Mouse (Mus musculus): ENCODE data around the gene Trpd52l3. TPM values are rescaled to one million over a fixed set of nuclear protein-coding genes. Genes with fewer than 3 reads are reported as not detected.
"Not testable (repeated sequence)": the region's sequence is repeated elsewhere in the genome, so short reads cannot be mapped to it uniquely, and the experiment has no call there.

The Trpd52l3 gene
- polyA plus RNA-seq, 1 experiment from 2014 or later = not detected

- WGBS = 72% methylated on average over 12 of the region's 12 CpGs
Observed at GRCm38 (mm10) chr19:30000406-30001365, 2.9 kb upstream of the Trpd52l3 start.

GRCm38 (mm10) chr19:30001550-30001949, 2.0 kb upstream of the Trpd52l3 start:
- no peaks in the 10 kb centered on the region for H3K4me1 ChIP-seq
- H3K27ac ChIP-seq = no peak overlapping the region
- H3K36me3 ChIP-seq = no peaks in the 10 kb centered on the region
- no peak overlapping the region for H3K9ac ChIP-seq
- no peak for ATAC-seq (ENCODE audit: insufficient number of reproducible peaks, low FRiP score, low TSS enrichment, low read depth)
- no peaks in the 10 kb centered on the region for H3K9me3 ChIP-seq
- WGBS = 78% methylated on average over 6 of the region's 6 CpGs
- no peaks in the 10 kb centered on the region for H3K27me3 ChIP-seq
- no peak overlapping the region for H3K4me2 ChIP-seq
- H3K4me3 ChIP-seq = no peak overlapping the region

More at GRCm38 (mm10) chr19:30000406-30001365, 2.9 kb upstream of the Trpd52l3 start:
- Histone ChIP-seq H3K9me3 (no peaks in the 10 kb centered on the region), H3K36me3 (no peaks in the 10 kb centered on the region), H3K27me3 (no peaks in the 10 kb centered on the region), H3K4me1 (no peaks in the 10 kb centered on the region), H3K4me3 (no peak overlapping the region), H3K27ac (no peak overlapping the region), H3K9ac (no peak overlapping the region), H3K4me2 (no peak overlapping the region)
- no peak for ATAC-seq (ENCODE audit: insufficient number of reproducible peaks, low FRiP score, low TSS enrichment, low read depth)

GRCm38 (mm10) chr19:30006371-30006770, 2.8 kb downstream of the Trpd52l3 start:
- Histone ChIP-seq H3K9ac (no peak overlapping the region), H3K4me3 (no peak overlapping the region), H3K4me1 (no peaks in the 10 kb centered on the region), H3K36me3 (no peaks in the 10 kb centered on the region), H3K4me2 (no peak overlapping the region), H3K9me3 (no peaks in the 10 kb centered on the region), H3K27ac (no peak overlapping the region), H3K27me3 (no peaks in the 10 kb centered on the region)
- no peak for ATAC-seq (ENCODE audit: insufficient number of reproducible peaks, low FRiP score, low TSS enrichment, low read depth)
- 85% methylated on average over 3 of the region's 3 CpGs for WGBS

- H3K27me3 ChIP-seq = no peaks in the 10 kb centered on the region
- no peak for ATAC-seq (ENCODE audit: insufficient number of reproducible peaks, low FRiP score, low TSS enrichment, low read depth)
- H3K4me3 ChIP-seq = no peak overlapping the region
- no peaks in the 10 kb centered on the region for H3K9me3 ChIP-seq
- 74% methylated on average over 13 of the region's 13 CpGs for whole genome bisulfite sequencing
- no peaks in the 10 kb centered on the region for H3K4me1 ChIP-seq
- no peaks in the 10 kb centered on the region for H3K36me3 ChIP-seq
- no peak overlapping the region for H3K4me2 ChIP-seq
- no peak overlapping the region for H3K27ac ChIP-seq
- H3K9ac ChIP-seq = no peak overlapping the region
Observed at GRCm38 (mm10) chr19:30010520-30011296, 7.1 kb downstream of the Trpd52l3 start.

GRCm38 (mm10) chr19:30014331-30014730, 10.7 kb downstream of the Trpd52l3 start:
- 60% methylated on average over 3 of the region's 3 CpGs for WGBS
- H3K4me3 ChIP-seq = no peak overlapping the region
- ATAC-seq (ENCODE audit: insufficient number of reproducible peaks, low FRiP score, low TSS enrichment, low read depth) = no peak
- H3K4me1 ChIP-seq = no peaks in the 10 kb centered on the region
- H3K9ac ChIP-seq = no peak overlapping the region
- H3K27me3 ChIP-seq = no peaks in the 10 kb centered on the region
- H3K27ac ChIP-seq = no peak overlapping the region
- H3K4me2 ChIP-seq = no peak overlapping the region
- H3K36me3 ChIP-seq = no peaks in the 10 kb centered on the region
- H3K9me3 ChIP-seq = no peaks in the 10 kb centered on the region

- no peaks in the 10 kb centered on the region for H3K4me1 ChIP-seq
- no peak overlapping the region for H3K27ac ChIP-seq
- whole genome bisulfite sequencing = 69% methylated on average over 6 of the region's 6 CpGs
- no peaks in the 10 kb centered on the region for H3K36me3 ChIP-seq
- H3K4me3 ChIP-seq = no peak overlapping the region
- no peak overlapping the region for H3K4me2 ChIP-seq
- no peak overlapping the region for H3K9ac ChIP-seq
- ATAC-seq (ENCODE audit: insufficient number of reproducible peaks, low FRiP score, low TSS enrichment, low read depth) = no peak
- no peaks in the 10 kb centered on the region for H3K27me3 ChIP-seq
- H3K9me3 ChIP-seq = no peaks in the 10 kb centered on the region
Observed at GRCm38 (mm10) chr19:30016156-30016555, 12.6 kb downstream of the Trpd52l3 start.

GRCm38 (mm10) chr19:30023419-30023818, 19.8 kb downstream of the Trpd52l3 start:
- WGBS = 96% methylated on average over 10 of the region's 10 CpGs
- H3K27me3 ChIP-seq; H3K4me3 ChIP-seq; H3K9ac ChIP-seq; H3K4me1 ChIP-seq; H3K4me2 ChIP-seq; H3K27ac ChIP-seq; H3K36me3 ChIP-seq; H3K9me3 ChIP-seq; ATAC-seq (ENCODE audit: insufficient number of reproducible peaks, low FRiP score, low TSS enrichment, low read depth): not testable (repeated sequence)

GRCm38 (mm10) chr19:30029002-30029710, 25.6 kb downstream of the Trpd52l3 start:
- WGBS = 41% methylated on average over 11 of the region's 11 CpGs
- no peaks in the 10 kb centered on the region for H3K36me3 ChIP-seq
- no peak overlapping the region for H3K27ac ChIP-seq
- H3K4me3 ChIP-seq = peak overlapping the region; percentile 99; the same call in 1 of the 2 replicates
- peak overlapping the region; percentile 72; the same call in 1 of the 2 replicates for H3K4me2 ChIP-seq
- H3K9me3 ChIP-seq = no peaks in the 10 kb centered on the region
- no peaks in the 10 kb centered on the region for H3K27me3 ChIP-seq
- H3K4me1 ChIP-seq = peaks cover 15% of the 10 kb centered on the region
- ATAC-seq (ENCODE audit: insufficient number of reproducible peaks, low FRiP score, low TSS enrichment, low read depth) = no peak
- no peak overlapping the region for H3K9ac ChIP-seq

GRCm38 (mm10) chr19:30029894-30030635, 26.5 kb downstream of the Trpd52l3 start, which contains the start of gene Uhrf2:
TSS of gene Uhrf2 (plus strand) at chr19:30030513.
- Histone ChIP-seq H3K4me2 (peak within 1 kb of the TSS; percentile 72), H3K9ac (peak within 1 kb of the TSS; percentile 99)
- 2% methylated on average over 74 of the region's 74 CpGs for WGBS

GRCm38 (mm10) chr19:30030636-30031467, 27.3 kb downstream of the Trpd52l3 start:
- WGBS = under 1% methylated on average over 79 of the region's 92 CpGs
- peak overlapping the region; percentile 99 for H3K4me3 ChIP-seq
- H3K9ac ChIP-seq = peak overlapping the region; percentile 99
- ATAC-seq (ENCODE audit: insufficient number of reproducible peaks, low FRiP score, low TSS enrichment, low read depth) = peak; percentile 20
- H3K27me3 ChIP-seq = no peaks in the 10 kb centered on the region
- H3K4me1 ChIP-seq = peaks cover 20% of the 10 kb centered on the region
- no peaks in the 10 kb centered on the region for H3K36me3 ChIP-seq
- H3K27ac ChIP-seq = peak overlapping the region; percentile 95
- H3K9me3 ChIP-seq = no peaks in the 10 kb centered on the region
- peak overlapping the region; percentile 72 for H3K4me2 ChIP-seq

More at GRCm38 (mm10) chr19:30029894-30030635, 26.5 kb downstream of the Trpd52l3 start, which contains the start of gene Uhrf2:
- no peaks in the 10 kb centered on the region for H3K9me3 ChIP-seq
- ATAC-seq (ENCODE audit: insufficient number of reproducible peaks, low FRiP score, low TSS enrichment, low read depth) = peak; percentile 96
- peaks cover 17% of the 10 kb centered on the region for H3K4me1 ChIP-seq
- H3K27ac ChIP-seq = peak within 1 kb of the TSS; percentile 95
- no peaks in the 10 kb centered on the region for H3K27me3 ChIP-seq
- peak within 1 kb of the TSS; percentile 99 for H3K4me3 ChIP-seq
- no peaks in the 10 kb centered on the region for H3K36me3 ChIP-seq
